Mouse (Mus musculus) kidney, embryonic 16.5 days (tissue): ENCODE data around the gene E030018B13Rik. TPM values are rescaled to one million over a fixed set of nuclear protein-coding genes. Genes with fewer than 3 reads are reported as not detected.

Experiments used
- ATAC-seq: fragments of 200-750 bp; cut with Nextera tagmentation; 2 replicates; pipeline ENCODE4 v1.8.0; 2017; ENCODE audit warnings: moderate TSS enrichment; ENCODE audit not compliant: low FRiP score, low TSS enrichment
- H3K27ac ChIP-seq: fragments of 300-500 bp; sonication (generic); 2 replicates; pipeline ENCODE4 v1.5.1; 2014; ENCODE audit warnings: low read length
- H3K27me3 ChIP-seq: fragments of 300-500 bp; sonication (generic); 2 replicates; pipeline ENCODE4 v1.6.1; 2014; ENCODE audit warnings: low read length, control low read depth, mixed read lengths; ENCODE audit not compliant: insufficient read depth
- H3K36me3 ChIP-seq: fragments of 300-500 bp; sonication (generic); 2 replicates; pipeline ENCODE4 v1.6.1; 2014; ENCODE audit warnings: low read length, control low read depth, mixed read lengths; ENCODE audit not compliant: insufficient read depth
- H3K4me1 ChIP-seq: fragments of 300-500 bp; sonication (generic); 2 replicates; pipeline ENCODE4 v1.6.1; 2014; ENCODE audit warnings: low read length, control low read depth, mixed read lengths; ENCODE audit not compliant: insufficient read depth
- H3K4me2 ChIP-seq: fragments of 300-500 bp; sonication (generic); replicated peaks from 2 replicates; pipeline ENCODE4 v1.6.1; 2014; ENCODE audit warnings: low read depth, low read length
- H3K4me3 ChIP-seq: fragments of 300-500 bp; sonication (generic); 2 replicates; pipeline ENCODE4 v1.5.1; 2014; ENCODE audit warnings: mild to moderate bottlenecking, low read length
- H3K9ac ChIP-seq: fragments of 300-500 bp; sonication (generic); replicated peaks from 2 replicates; pipeline ENCODE4 v1.6.1; 2014; ENCODE audit warnings: low read length
- H3K9me3 ChIP-seq: fragments of 300-500 bp; sonication (generic); 2 replicates; pipeline ENCODE4 v1.6.1; 2016; ENCODE audit warnings: low read length, control low read depth
- WGBS: fragments of 180-500 bp; shearing (Covaris S2); extraction: QIAGEN DNeasy Blood & Tissue Kit; methylation state at CpG from one replicate; pipeline ENCODE4 v1.1.7; 2014; 5-methylcytosine and 5-hydroxymethylcytosine counted together
- polyA plus RNA-seq: library from polyadenylated mRNA; unstranded; fragments of >200 nt; fragmentation: Nextera tagmentation; extraction: Ambion mirVana; gene quantifications from 2 replicates; pipeline ENCODE4 v1.2.1, GENCODE M21; 2015

The E030018B13Rik gene
- not detected in 2 replicates for polyA plus RNA-seq

GRCm38 (mm10) chr7:63916268-63916907, at the start of gene E030018B13Rik:
Gene E030018B13Rik (plus strand): TSS chr7:63916857.
- Histone ChIP-seq H3K27me3 (no peaks in the 10 kb centered on the region), H3K9ac (no peak within 1 kb of the TSS), H3K36me3 (no peaks in the 10 kb centered on the region), H3K4me3 (no peak within 1 kb of the TSS), H3K27ac (no peak within 1 kb of the TSS), H3K4me2 (no peak within 1 kb of the TSS), H3K9me3 (no peaks in the 10 kb centered on the region), H3K4me1 (peaks cover 50% of the 10 kb centered on the region)
- 89% methylated on average over 6 of the region's 6 CpGs for WGBS
- ATAC-seq: no peak

GRCm38 (mm10) chr7:63868356-63868918, 48.2 kb upstream of the E030018B13Rik start:
- Histone ChIP-seq H3K9me3 (no peaks in the 10 kb centered on the region), H3K27ac (no peak overlapping the region), H3K27me3 (no peaks in the 10 kb centered on the region), H3K4me1 (no peaks in the 10 kb centered on the region), H3K9ac (no peak overlapping the region), H3K4me2 (no peak overlapping the region), H3K4me3 (no peak overlapping the region), H3K36me3 (no peaks in the 10 kb centered on the region)
- ATAC-seq: no peak
- WGBS: 71% methylated on average over 6 of the region's 6 CpGs

GRCm38 (mm10) chr7:63871698-63872097, 45.0 kb upstream of the E030018B13Rik start:
- Histone ChIP-seq H3K36me3 (no peaks in the 10 kb centered on the region), H3K9ac (no peak overlapping the region), H3K27ac (no peak overlapping the region), H3K4me1 (no peaks in the 10 kb centered on the region; the same call in 1 of the 2 replicates), H3K4me2 (no peak overlapping the region), H3K27me3 (no peaks in the 10 kb centered on the region), H3K9me3 (no peaks in the 10 kb centered on the region), H3K4me3 (no peak overlapping the region)
- ATAC-seq: no peak
- WGBS: 72% methylated on average over 6 of the region's 6 CpGs

- Histone ChIP-seq H3K9me3 (no peaks in the 10 kb centered on the region), H3K36me3 (no peaks in the 10 kb centered on the region), H3K27me3 (no peaks in the 10 kb centered on the region), H3K4me2 (no peak overlapping the region), H3K27ac (no peak overlapping the region), H3K4me1 (no peaks in the 10 kb centered on the region; the same call in 1 of the 2 replicates), H3K4me3 (no peak overlapping the region), H3K9ac (no peak overlapping the region)
- WGBS: 61% methylated on average over 12 of the region's 12 CpGs
- ATAC-seq: no peak
Observed at GRCm38 (mm10) chr7:63873880-63874279, 42.8 kb upstream of the E030018B13Rik start.

- H3K4me1 ChIP-seq: no peaks in the 10 kb centered on the region; the same call in 1 of the 2 replicates
- peak; percentile 42; the same call in 1 of the 2 replicates for ATAC-seq
- no peak overlapping the region for H3K27ac ChIP-seq
- no peak overlapping the region for H3K4me3 ChIP-seq
- H3K27me3 ChIP-seq: no peaks in the 10 kb centered on the region
- H3K4me2 ChIP-seq: no peak overlapping the region
- no peaks in the 10 kb centered on the region for H3K9me3 ChIP-seq
- H3K36me3 ChIP-seq: no peaks in the 10 kb centered on the region
- H3K9ac ChIP-seq: no peak overlapping the region
Observed at GRCm38 (mm10) chr7:63875686-63876085, 41.0 kb upstream of the E030018B13Rik start.

GRCm38 (mm10) chr7:63876640-63877039, 40.0 kb upstream of the E030018B13Rik start:
- Histone ChIP-seq H3K4me2 (no peak overlapping the region), H3K9ac (no peak overlapping the region), H3K36me3 (no peaks in the 10 kb centered on the region), H3K4me1 (no peaks in the 10 kb centered on the region; the same call in 1 of the 2 replicates), H3K27ac (no peak overlapping the region), H3K9me3 (no peaks in the 10 kb centered on the region), H3K27me3 (no peaks in the 10 kb centered on the region), H3K4me3 (no peak overlapping the region)
- ATAC-seq: no peak
- 70% methylated on average over 2 of the region's 2 CpGs for WGBS

GRCm38 (mm10) chr7:63877610-63878009, 39.0 kb upstream of the E030018B13Rik start:
- no peaks in the 10 kb centered on the region for H3K36me3 ChIP-seq
- peak; percentile 40; the same call in 1 of the 2 replicates for ATAC-seq
- 34% methylated on average over 14 of the region's 14 CpGs for WGBS
- no peak overlapping the region for H3K4me3 ChIP-seq
- H3K4me1 ChIP-seq: no peaks in the 10 kb centered on the region; the same call in 1 of the 2 replicates
- H3K9me3 ChIP-seq: no peaks in the 10 kb centered on the region
- H3K9ac ChIP-seq: no peak overlapping the region
- H3K4me2 ChIP-seq: peak overlapping the region; percentile 29; the same call in 1 of the 2 replicates
- H3K27me3 ChIP-seq: no peaks in the 10 kb centered on the region
- H3K27ac ChIP-seq: no peak overlapping the region

- Histone ChIP-seq H3K9me3 (no peaks in the 10 kb centered on the region), H3K4me2 (no peak overlapping the region), H3K9ac (no peak overlapping the region), H3K27me3 (no peaks in the 10 kb centered on the region), H3K36me3 (no peaks in the 10 kb centered on the region), H3K4me1 (no peaks in the 10 kb centered on the region; the same call in 1 of the 2 replicates), H3K4me3 (no peak overlapping the region), H3K27ac (no peak overlapping the region)
- 82% methylated on average over 6 of the region's 6 CpGs for WGBS
- no peak for ATAC-seq
Observed at GRCm38 (mm10) chr7:63879583-63879982, 37.1 kb upstream of the E030018B13Rik start.

- Histone ChIP-seq H3K9me3 (no peaks in the 10 kb centered on the region), H3K27ac (no peak overlapping the region), H3K4me3 (no peak overlapping the region), H3K9ac (no peak overlapping the region), H3K36me3 (no peaks in the 10 kb centered on the region), H3K27me3 (no peaks in the 10 kb centered on the region), H3K4me2 (no peak overlapping the region), H3K4me1 (peaks cover 10% of the 10 kb centered on the region)
- no peak for ATAC-seq
- 87% methylated on average over 7 of the region's 7 CpGs for WGBS
Observed at GRCm38 (mm10) chr7:63882739-63883138, 33.9 kb upstream of the E030018B13Rik start.

- no peaks in the 10 kb centered on the region for H3K9me3 ChIP-seq
- peaks cover 19% of the 10 kb centered on the region for H3K4me1 ChIP-seq
- H3K4me2 ChIP-seq: no peak overlapping the region
- H3K27me3 ChIP-seq: no peaks in the 10 kb centered on the region
- no peak for ATAC-seq
- 83% methylated on average over 7 of the region's 7 CpGs for WGBS
- H3K27ac ChIP-seq: no peak overlapping the region
- H3K9ac ChIP-seq: no peak overlapping the region
- peaks cover 2% of the 10 kb centered on the region for H3K36me3 ChIP-seq
- no peak overlapping the region for H3K4me3 ChIP-seq
Observed at GRCm38 (mm10) chr7:63885025-63885424, 31.6 kb upstream of the E030018B13Rik start.
